Mouse (Mus musculus) kidney, adult 2 months (tissue): ENCODE measurements at regions not wholly inside any gene's neighbourhood (a gene's known extent, or its start where the extent isn't known, plus 50 kb on each side); places are given as distances from the start of the nearest gene placed in this dataset.

Experiments used
- CTCF ChIP-seq: fragments of 200-500 bp; conservative IDR thresholded peaks from 2 replicates; pipeline ENCODE4 v1.5.1; 2011; ENCODE audit warnings: low read depth, mild to moderate bottlenecking, control low read depth, low read length, moderate library complexity, mixed read lengths; ENCODE audit not compliant: insufficient read depth, insufficient read length
- POLR2A ChIP-seq: fragments of 200-500 bp; IDR thresholded peaks from one replicate; pipeline ENCODE4 v1.6.1; 2011; ENCODE audit warnings: low read depth, low read length, control low read depth

DNA sequence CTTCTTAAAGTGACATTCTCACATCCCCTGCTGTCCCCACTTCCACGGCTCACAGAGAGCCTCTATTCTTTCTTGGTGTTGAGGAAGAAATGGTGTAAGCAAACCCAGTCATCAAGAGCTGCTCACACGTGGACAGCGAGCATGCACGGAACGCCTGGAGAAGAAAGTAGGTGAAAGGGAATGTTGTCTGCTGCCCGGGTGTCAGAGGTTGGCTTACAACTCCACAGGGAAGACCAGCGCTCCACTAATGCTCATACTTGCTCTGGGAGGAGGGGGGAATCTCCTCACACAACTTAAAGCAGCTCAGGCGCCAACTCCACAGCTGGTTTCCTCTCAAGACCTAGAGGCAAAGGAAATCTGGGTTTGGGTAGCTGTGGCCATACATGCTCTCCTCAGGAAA is 102.4 kb upstream of the Slc44a1 start:
- TF ChIP-seq CTCF = no peak
- TF ChIP-seq POLR2A = no peak
